Mouse (Mus musculus): ENCODE measurements at regions not wholly inside any gene's neighbourhood (a gene's known extent, or its start where the extent isn't known, plus 50 kb on each side); places are given as distances from the start of the nearest gene placed in this dataset.
A peak's percentile ranks its signal among the peaks of the same experiment; 100 is the strongest.

- DNase-seq, result peak; percentile 3
These were observed 724.4 kb upstream of the 2610301B20Rik start for GRCm38 (mm10) chr4:10149911-10150310.

- DNase-seq, result peak; percentile 52
These were observed 723.8 kb upstream of the 2610301B20Rik start for GRCm38 (mm10) chr4:10150501-10150900.

- no peak for DNase-seq
These were observed 718.5 kb upstream of the 2610301B20Rik start for GRCm38 (mm10) chr4:10155705-10156390.

GRCm38 (mm10) chr4:10189896-10190295, 684.4 kb upstream of the 2610301B20Rik start:
- DNase-seq, result peak; percentile 44

GRCm38 (mm10) chr4:10197245-10197943, 676.9 kb upstream of the 2610301B20Rik start:
- no peak for DNase-seq

- DNase-seq, result no peak
These were observed 672.5 kb upstream of the 2610301B20Rik start for GRCm38 (mm10) chr4:10201835-10202234.

GRCm38 (mm10) chr4:10204224-10204623, 670.1 kb upstream of the 2610301B20Rik start:
- DNase-seq, result no peak

- DNase-seq, result no peak
These were observed 664.9 kb upstream of the 2610301B20Rik start for GRCm38 (mm10) chr4:10209324-10209923.

GRCm38 (mm10) chr4:10211303-10211702, 663.0 kb upstream of the 2610301B20Rik start:
- DNase-seq, result no peak

GRCm38 (mm10) chr4:10235324-10235723, 639.0 kb upstream of the 2610301B20Rik start:
- no peak for DNase-seq

GRCm38 (mm10) chr4:10242117-10242516, 632.2 kb upstream of the 2610301B20Rik start:
- no peak for DNase-seq

GRCm38 (mm10) chr4:10242909-10243308, 631.4 kb upstream of the 2610301B20Rik start:
- no peak for DNase-seq

GRCm38 (mm10) chr4:10254029-10254690, 620.1 kb upstream of the 2610301B20Rik start:
- DNase-seq, result no peak

- no peak for DNase-seq
These were observed 616.8 kb upstream of the 2610301B20Rik start for GRCm38 (mm10) chr4:10257537-10257936.

- no peak for DNase-seq
These were observed 613.9 kb upstream of the 2610301B20Rik start for GRCm38 (mm10) chr4:10260351-10260750.

- no peak for DNase-seq
These were observed 608.4 kb upstream of the 2610301B20Rik start for GRCm38 (mm10) chr4:10265942-10266341.

- peak; percentile 32 for DNase-seq
These were observed 588.7 kb upstream of the 2610301B20Rik start for GRCm38 (mm10) chr4:10285562-10285961.

GRCm38 (mm10) chr4:10290326-10290725, 584.0 kb upstream of the 2610301B20Rik start:
- DNase-seq, result peak; percentile 16

GRCm38 (mm10) chr4:10295012-10295530, 579.2 kb upstream of the 2610301B20Rik start:
- DNase-seq, result no peak

GRCm38 (mm10) chr4:10296220-10296619, 578.1 kb upstream of the 2610301B20Rik start:
- no peak for DNase-seq

- no peak for DNase-seq
These were observed 562.4 kb upstream of the 2610301B20Rik start for GRCm38 (mm10) chr4:10311886-10312285.

GRCm38 (mm10) chr4:10315144-10315543, 559.2 kb upstream of the 2610301B20Rik start:
- no peak for DNase-seq

GRCm38 (mm10) chr4:10315875-10316274, 558.4 kb upstream of the 2610301B20Rik start:
- DNase-seq, result no peak
